Mouse (Mus musculus) midbrain, embryonic 11.5 days (tissue): Measurements from ENCODE around the gene Taz. TPM values are rescaled to one million over a fixed set of nuclear protein-coding genes. Genes with fewer than 3 reads are reported as not detected.

Experiments used
- ATAC-seq: fragments of 200-750 bp; cut with Nextera tagmentation; 2 replicates; pipeline ENCODE4 v1.8.0; 2017; ENCODE audit warnings: moderate TSS enrichment, moderate library complexity; ENCODE audit not compliant: low FRiP score
- DNase-seq: peaks from one replicate; pipeline ENCODE4 v3.0.0; 2015; ENCODE audit warnings: low spot score; ENCODE audit errors: missing footprints
- H3K27ac ChIP-seq: fragments of 300-500 bp; sonication (generic); 2 replicates; pipeline ENCODE4 v1.5.1; 2014; ENCODE audit warnings: low read depth, low read length
- H3K27me3 ChIP-seq: fragments of 300-500 bp; sonication (generic); 2 replicates; pipeline ENCODE4 v1.6.1; 2014; ENCODE audit warnings: mild to moderate bottlenecking, low read length, moderate library complexity, mixed read lengths; ENCODE audit not compliant: control insufficient read depth, insufficient read depth
- H3K36me3 ChIP-seq: fragments of 300-500 bp; sonication (generic); 2 replicates; pipeline ENCODE4 v1.6.1; 2014; ENCODE audit warnings: mild to moderate bottlenecking, low read length, moderate library complexity, mixed read lengths; ENCODE audit not compliant: control insufficient read depth, insufficient read depth
- H3K4me1 ChIP-seq: fragments of 300-500 bp; sonication (generic); 2 replicates; pipeline ENCODE4 v1.6.1; 2014; ENCODE audit warnings: low read length; ENCODE audit not compliant: control insufficient read depth, insufficient read depth
- H3K4me2 ChIP-seq: fragments of 300-500 bp; sonication (generic); 2 replicates; pipeline ENCODE4 v1.6.1; 2014; ENCODE audit warnings: mild to moderate bottlenecking, moderate library complexity
- H3K4me3 ChIP-seq: fragments of 300-500 bp; sonication (generic); 2 replicates; pipeline ENCODE4 v1.5.1; 2014; ENCODE audit warnings: low read depth, low read length
- H3K9ac ChIP-seq: fragments of 300-500 bp; sonication (generic); 2 replicates; pipeline ENCODE4 v1.6.1; 2014; ENCODE audit warnings: low read length
- H3K9me3 ChIP-seq: fragments of 300-500 bp; sonication (generic); 2 replicates; pipeline ENCODE4 v1.6.1; 2016; ENCODE audit warnings: low read length; ENCODE audit not compliant: control insufficient read depth
- WGBS: fragments of 180-500 bp; shearing (Covaris S2); extraction: QIAGEN DNeasy Blood & Tissue Kit; methylation state at CpG from one replicate; pipeline ENCODE4 v1.1.7; 2014; 5-methylcytosine and 5-hydroxymethylcytosine counted together
- polyA plus RNA-seq: library from polyadenylated mRNA; unstranded; fragments of >200 nt; fragmentation: Nextera tagmentation; extraction: Ambion mirVana; gene quantifications from 2 replicates; pipeline ENCODE4 v1.2.1, GENCODE M21; 2014

The Taz gene
- polyA plus RNA-seq, 1 experiment from 2014 or later, result 57.9 TPM

DNA sequence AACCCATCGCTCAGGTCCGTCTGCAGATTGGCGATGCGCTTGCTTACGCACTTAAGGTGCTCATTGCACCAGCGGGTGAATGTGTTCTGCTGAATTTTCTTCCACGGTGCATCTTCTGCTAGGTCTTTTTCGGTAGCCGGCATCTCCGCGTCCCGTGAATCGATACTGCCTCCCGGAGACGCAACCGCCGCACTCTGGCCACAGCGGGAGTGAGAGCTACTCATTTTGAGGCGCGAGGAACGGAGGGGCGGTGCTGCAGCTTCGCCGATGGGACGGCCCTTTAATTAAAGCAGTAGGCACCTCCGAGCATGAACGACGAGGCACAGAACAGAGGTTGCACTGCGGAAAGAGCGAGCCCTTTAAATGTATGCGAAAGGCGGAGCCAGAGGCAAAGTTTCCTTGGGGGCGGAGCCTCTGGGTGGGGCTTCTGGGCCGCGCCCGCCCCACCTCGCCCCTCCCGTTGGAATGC is 35.5 kb upstream of the Taz start:
- WGBS, result 21% methylated on average over 32 of the region's 38 CpGs
- Histone ChIP-seq H3K4me2 (peak overlapping the region; percentile 71), H3K9ac (peak overlapping the region; percentile 73), H3K4me1 (0 out of 2 replicates have a peak, but pooled peaks cover 3% of the 10 kb centered on the region), H3K4me3 (peak overlapping the region; percentile 56), H3K9me3 (no peaks in the 10 kb centered on the region), H3K36me3 (peaks cover 6% of the 10 kb centered on the region; the same call in 1 of the 2 replicates), H3K27me3 (no peaks in the 10 kb centered on the region), H3K27ac (peak overlapping the region; percentile 82; the same call in 1 of the 2 replicates)
- ATAC-seq (peak; percentile 90), DNase-seq (peak; percentile 95)

DNA sequence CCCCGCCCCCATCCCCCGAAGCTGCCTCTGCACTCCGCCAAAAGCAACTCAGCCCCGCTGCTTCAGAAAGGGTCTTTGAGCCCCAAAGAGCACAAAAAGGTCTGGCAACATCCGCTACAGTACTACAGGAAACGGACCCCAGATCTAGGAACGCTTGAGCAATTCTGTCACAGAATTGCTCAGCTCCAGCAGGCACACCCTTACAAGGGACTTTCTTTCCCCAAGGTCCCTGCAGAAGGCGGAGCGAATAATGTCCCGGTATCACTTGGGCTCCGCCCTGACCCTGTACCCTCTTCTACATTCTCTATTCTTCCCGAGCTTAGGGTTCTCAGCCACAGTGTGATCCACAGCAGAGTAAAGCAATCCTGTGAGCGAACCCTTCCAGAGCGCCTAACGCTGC is 35.0 kb upstream of the Taz start:
- Histone ChIP-seq H3K4me1 (0 out of 2 replicates have a peak, but pooled peaks cover 3% of the 10 kb centered on the region), H3K36me3 (peaks cover 5% of the 10 kb centered on the region; the same call in 1 of the 2 replicates), H3K9ac (peak overlapping the region; percentile 49), H3K27me3 (no peaks in the 10 kb centered on the region), H3K9me3 (no peaks in the 10 kb centered on the region), H3K4me3 (peak overlapping the region; percentile 56), H3K27ac (no peak overlapping the region), H3K4me2 (peak overlapping the region; percentile 42)
- ATAC-seq, result peak; percentile 25; the same call in 1 of the 2 replicates
- no peak for DNase-seq
- WGBS, result 27% methylated on average over 13 of the region's 15 CpGs

DNA sequence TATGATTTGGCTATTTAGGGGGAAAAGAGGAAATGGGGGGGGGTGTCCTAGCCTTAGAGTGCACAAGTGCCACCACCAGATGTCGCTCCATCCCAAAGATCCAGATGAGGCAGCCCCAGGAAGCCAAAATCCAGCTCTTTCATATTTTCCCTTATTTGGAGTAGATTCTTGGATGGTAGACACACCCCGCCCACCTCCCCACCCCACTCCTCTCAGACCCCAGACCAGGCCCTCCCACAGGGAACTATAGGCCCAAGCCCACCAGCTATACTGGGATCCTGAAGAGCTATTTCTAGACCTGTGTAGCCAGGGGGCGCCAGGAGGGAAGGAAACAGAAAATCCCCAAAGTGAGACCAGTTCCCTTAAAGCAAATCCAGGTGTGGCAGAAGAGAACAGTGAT is 33.1 kb upstream of the Taz start:
- Histone ChIP-seq H3K4me2 (no peak overlapping the region), H3K4me1 (0 out of 2 replicates have a peak, but pooled peaks cover 3% of the 10 kb centered on the region), H3K9me3 (no peaks in the 10 kb centered on the region), H3K9ac (no peak overlapping the region), H3K36me3 (no peaks in the 10 kb centered on the region), H3K27ac (no peak overlapping the region), H3K27me3 (no peaks in the 10 kb centered on the region), H3K4me3 (no peak overlapping the region)
- peak; percentile 94 for DNase-seq
- WGBS, result 3% methylated on average over 3 of the region's 3 CpGs
- no peak for ATAC-seq

DNA sequence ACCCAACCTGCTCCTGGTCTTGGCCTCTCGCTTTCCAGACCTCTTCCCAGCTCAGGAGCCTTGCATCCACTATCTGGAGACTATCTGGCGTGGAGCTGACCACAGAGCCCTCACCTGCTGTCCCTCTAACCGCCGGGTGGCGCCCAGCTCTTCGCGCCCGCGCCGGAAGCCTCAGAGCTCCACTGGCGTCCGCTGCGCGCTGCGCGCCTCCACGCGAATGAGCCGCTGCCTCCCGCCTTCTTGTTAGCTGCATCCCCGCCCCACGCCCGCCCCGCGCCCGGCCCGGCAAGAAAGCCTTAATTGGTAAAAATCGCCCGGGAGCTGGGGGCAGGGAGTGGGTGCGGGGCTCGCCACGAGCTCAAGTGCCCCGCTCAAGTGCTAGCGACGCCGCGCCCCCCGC is 32.1 kb upstream of the Taz start, which contains the start of gene Flna:
TSS of gene Flna (minus strand) at position 206 of the 400 bp plus-strand sequence.
- no peak for ATAC-seq
- H3K27ac ChIP-seq, result no peak within 1 kb of the TSS

DNA sequence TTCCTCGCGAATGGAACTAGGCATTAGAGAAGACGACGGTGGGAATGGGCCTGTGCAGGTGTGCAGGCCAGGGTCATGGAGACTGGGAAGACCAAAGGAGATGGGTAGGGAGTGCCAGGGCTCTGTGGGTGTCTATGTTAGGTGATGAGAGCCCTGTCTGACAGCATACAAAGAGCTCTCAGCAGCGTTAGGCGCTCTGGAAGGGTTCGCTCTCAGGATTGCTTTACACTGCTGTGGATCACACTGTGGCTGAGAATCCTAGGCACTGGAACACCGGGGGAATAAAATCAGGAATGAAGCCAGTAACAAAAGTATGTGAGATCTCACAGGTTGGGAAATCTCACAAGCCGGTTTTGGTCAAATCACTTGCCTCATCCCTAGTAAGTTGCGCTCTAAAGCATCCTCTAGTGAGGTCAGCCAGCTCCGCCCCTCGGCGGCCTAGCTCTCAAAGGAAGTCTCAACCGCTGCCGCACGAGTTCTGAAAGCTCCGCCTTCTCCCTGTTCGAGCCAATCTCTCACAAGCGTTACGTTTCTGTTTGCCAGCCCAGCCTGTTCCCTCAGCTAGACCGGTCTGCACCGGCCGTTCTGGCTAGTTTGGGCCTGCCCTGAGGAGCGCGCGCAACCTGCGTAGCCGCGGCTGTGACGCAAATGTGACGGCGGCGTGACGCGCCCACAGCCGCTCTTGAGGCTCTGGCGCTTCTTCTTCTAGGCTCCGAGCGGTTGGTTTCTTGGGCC is 27.4 kb upstream of the Taz start, which contains the start of gene Emd:
TSS of gene Emd (plus strand) at position 535 of the 735 bp plus-strand sequence.
- peak within 1 kb of the TSS; percentile 74 for H3K27ac ChIP-seq
- H3K4me3 ChIP-seq, result peak within 1 kb of the TSS; percentile 55
- H3K27me3 ChIP-seq, result no peaks in the 10 kb centered on the region
- no peaks in the 10 kb centered on the region for H3K9me3 ChIP-seq
- no peaks in the 10 kb centered on the region for H3K4me1 ChIP-seq
- no peaks in the 10 kb centered on the region for H3K36me3 ChIP-seq
- peak; percentile 98 for ATAC-seq
- peak within 1 kb of the TSS; percentile 45 for H3K4me2 ChIP-seq
- peak within 1 kb of the TSS; percentile 76 for H3K9ac ChIP-seq
- WGBS, result 17% methylated on average over 39 of the region's 39 CpGs
- peak; percentile 98 for DNase-seq

More for the DNA sequence above, 32.1 kb upstream of the Taz start, which contains the start of gene Flna:
- peak; percentile 88 for DNase-seq
- H3K4me3 ChIP-seq, result peak within 1 kb of the TSS; percentile 36
- peak within 1 kb of the TSS; percentile 56 for H3K4me2 ChIP-seq
- H3K36me3 ChIP-seq, result no peaks in the 10 kb centered on the region
- H3K9ac ChIP-seq, result peak within 1 kb of the TSS; percentile 64
- no peaks in the 10 kb centered on the region for H3K4me1 ChIP-seq
- 25% methylated on average over 38 of the region's 38 CpGs for WGBS
- H3K27me3 ChIP-seq, result no peaks in the 10 kb centered on the region
- H3K9me3 ChIP-seq, result no peaks in the 10 kb centered on the region

DNA sequence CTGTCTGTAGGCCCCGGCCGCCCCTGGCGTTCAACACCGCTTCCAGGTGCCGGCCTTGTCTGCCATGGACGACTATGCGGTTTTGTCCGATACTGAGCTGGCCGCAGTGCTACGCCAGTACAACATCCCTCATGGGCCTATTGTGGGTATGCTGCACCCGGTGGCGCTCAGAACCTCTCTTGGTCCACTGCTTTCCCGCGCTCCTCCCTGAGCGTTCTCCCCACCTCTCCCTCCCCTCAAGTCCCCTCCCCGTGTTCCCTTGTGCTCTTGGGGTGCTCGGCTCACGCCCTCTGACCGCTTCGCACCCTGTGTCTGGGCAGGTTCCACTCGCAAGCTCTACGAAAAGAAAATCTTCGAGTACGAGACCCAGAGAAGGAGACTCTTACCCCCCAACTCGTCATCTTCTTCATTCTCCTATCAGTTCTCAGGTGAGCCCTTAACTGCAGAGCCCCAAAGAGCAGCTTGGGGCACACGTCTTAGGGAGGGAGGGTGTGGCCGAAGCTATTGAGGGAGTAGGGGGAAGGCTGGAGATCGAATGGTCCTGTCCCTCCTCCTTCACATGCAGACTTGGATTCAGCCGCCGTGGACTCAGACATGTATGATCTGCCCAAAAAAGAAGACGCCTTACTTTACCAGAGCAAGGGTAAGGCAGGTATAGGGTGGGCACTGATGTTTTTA is 26.7 kb upstream of the Taz start:
- WGBS, result 29% methylated on average over 31 of the region's 31 CpGs
- no peaks in the 10 kb centered on the region for H3K9me3 ChIP-seq
- no peaks in the 10 kb centered on the region for H3K36me3 ChIP-seq
- H3K27me3 ChIP-seq, result no peaks in the 10 kb centered on the region
- peak overlapping the region; percentile 74 for H3K27ac ChIP-seq
- peak overlapping the region; percentile 76 for H3K9ac ChIP-seq
- ATAC-seq, result peak; percentile 14; the same call in 1 of the 2 replicates
- H3K4me2 ChIP-seq, result peak overlapping the region; percentile 45
- no peak for DNase-seq
- H3K4me3 ChIP-seq, result peak overlapping the region; percentile 55
- no peaks in the 10 kb centered on the region for H3K4me1 ChIP-seq

DNA sequence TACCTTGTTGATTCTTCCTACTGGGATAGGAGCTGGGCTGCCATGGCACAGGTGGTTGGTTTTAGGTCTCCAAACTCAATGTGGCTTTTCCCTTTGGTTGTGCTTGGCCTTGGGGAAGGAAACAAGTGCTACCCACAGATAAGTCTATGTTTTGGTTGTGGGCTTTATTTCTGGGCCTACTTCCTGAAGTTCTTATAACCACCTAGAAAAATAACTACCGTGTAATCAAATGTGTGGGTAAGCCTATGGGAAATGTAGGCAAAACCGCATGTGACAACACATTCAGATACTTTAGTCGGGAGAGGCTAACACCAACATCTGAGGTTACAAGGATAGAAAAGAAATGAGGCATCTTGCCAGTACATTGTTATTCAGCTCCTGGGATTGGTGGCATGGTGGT is 24.0 kb upstream of the Taz start:
- Histone ChIP-seq H3K9me3 (no peaks in the 10 kb centered on the region), H3K4me2 (no peak overlapping the region), H3K27ac (no peak overlapping the region), H3K4me3 (no peak overlapping the region), H3K9ac (no peak overlapping the region), H3K36me3 (no peaks in the 10 kb centered on the region), H3K27me3 (no peaks in the 10 kb centered on the region), H3K4me1 (no peaks in the 10 kb centered on the region)
- WGBS, result 96% methylated on average over 3 of the region's 3 CpGs
- DNase-seq, result peak; percentile 4
- ATAC-seq, result no peak

DNA sequence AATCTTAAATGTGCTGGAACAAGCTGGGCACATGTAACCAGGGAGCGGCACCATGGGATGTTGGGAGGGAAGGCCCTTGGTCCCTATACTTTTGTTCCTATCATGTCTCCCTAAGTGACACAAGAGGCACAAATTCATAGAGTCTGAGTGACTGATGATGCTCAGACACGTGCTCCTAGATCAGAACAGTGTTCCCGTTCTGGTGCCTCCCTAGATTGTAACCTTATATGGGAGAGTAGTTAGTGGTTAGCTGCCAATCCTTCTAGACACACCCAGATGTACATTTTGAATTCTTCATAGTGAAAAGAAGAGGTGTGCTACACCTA is 12.0 kb upstream of the Taz start:
- Histone ChIP-seq H3K27ac (peak overlapping the region; percentile 92), H3K4me2 (peak overlapping the region; percentile 51), H3K27me3 (no peaks in the 10 kb centered on the region), H3K9me3 (no peaks in the 10 kb centered on the region), H3K36me3 (peaks cover 2% of the 10 kb centered on the region; the same call in 1 of the 2 replicates), H3K4me3 (peak overlapping the region; percentile 42), H3K9ac (peak overlapping the region; percentile 69), H3K4me1 (peaks cover 2% of the 10 kb centered on the region; the same call in 1 of the 2 replicates)
- WGBS, result 26% methylated on average over 3 of the region's 3 CpGs
- peak; percentile 26 for ATAC-seq
- DNase-seq, result no peak
